Mouse (Mus musculus) c-Kit-positive CD71-positive TER-119-negative erythroid progenitor cells, embryonic 14.5 days (primary cell): ENCODE results near the gene Ace3.

ENCODE experiments used
- DNase-seq: peaks from one replicate; pipeline ENCODE4 v3.0.0-alpha.2; 2013; ENCODE audit warnings: low read depth

Gene Ace3

GRCm38 (mm10) chr11:105994375-105994774, at the start of gene Ace3:
TSS of gene Ace3 (plus strand) at chr11:105994675.
- no peak for DNase-seq

- DNase-seq = no peak
Measured at GRCm38 (mm10) chr11:105944770-105945672, 49.5 kb upstream of the Ace3 start.

DNA sequence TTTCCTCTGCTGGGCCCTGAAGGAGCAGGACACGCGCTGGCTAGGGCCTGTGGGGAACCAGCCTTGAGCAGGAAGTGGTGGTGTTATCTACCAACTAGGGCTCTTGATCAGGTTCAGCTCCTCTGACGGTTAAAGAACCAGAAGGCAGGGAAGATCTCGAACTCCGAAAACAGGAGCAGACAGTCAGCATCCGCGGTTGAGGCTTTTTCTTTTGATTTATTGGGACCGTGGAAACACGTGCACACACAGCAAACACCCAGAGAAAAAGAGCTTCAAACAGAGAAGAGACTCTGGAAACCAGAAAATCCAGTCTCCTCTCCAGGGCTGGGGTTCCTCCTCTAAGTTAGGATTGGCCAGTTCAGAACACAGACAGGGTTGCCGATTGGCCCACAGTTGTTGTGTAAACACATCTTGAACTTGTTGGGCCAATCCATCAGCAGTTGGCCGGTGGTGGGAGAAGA, 47.8 kb upstream of the Ace3 start:
- no peak for DNase-seq

DNA sequence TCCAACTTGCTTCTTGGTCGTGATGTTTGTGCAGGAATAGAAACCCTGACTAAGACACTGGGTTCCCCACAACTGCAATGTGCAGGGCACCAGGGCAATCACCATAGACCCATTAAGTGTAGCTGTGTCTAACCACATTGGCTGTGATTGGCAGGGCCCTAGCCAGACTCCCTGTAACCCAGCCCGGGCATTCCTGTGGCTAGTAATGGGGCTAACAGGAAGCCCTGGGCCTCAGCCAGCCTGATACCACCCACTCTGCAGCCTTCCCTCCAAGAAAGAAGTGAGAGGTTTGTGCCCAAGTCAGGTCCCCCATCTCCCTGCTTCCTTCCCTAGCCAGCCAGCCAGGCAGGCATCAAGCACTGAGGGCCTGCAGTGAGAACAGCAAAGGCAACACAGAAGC, 46.2 kb upstream of the Ace3 start:
- no peak for DNase-seq

GRCm38 (mm10) chr11:105950519-105950918, 44.0 kb upstream of the Ace3 start:
- no peak for DNase-seq

GRCm38 (mm10) chr11:105951601-105952044, 42.9 kb upstream of the Ace3 start:
- DNase-seq = no peak

GRCm38 (mm10) chr11:105952111-105952510, 42.4 kb upstream of the Ace3 start:
- no peak for DNase-seq

- DNase-seq = no peak
Measured at GRCm38 (mm10) chr11:105952911-105953386, 41.5 kb upstream of the Ace3 start, which contains the start of gene Cyb561. TSS of gene Cyb561 (minus strand) at chr11:105953336.

GRCm38 (mm10) chr11:105953402-105953801, 41.1 kb upstream of the Ace3 start:
- DNase-seq = no peak

GRCm38 (mm10) chr11:105955815-105956430, 38.6 kb upstream of the Ace3 start:
- no peak for DNase-seq

DNA sequence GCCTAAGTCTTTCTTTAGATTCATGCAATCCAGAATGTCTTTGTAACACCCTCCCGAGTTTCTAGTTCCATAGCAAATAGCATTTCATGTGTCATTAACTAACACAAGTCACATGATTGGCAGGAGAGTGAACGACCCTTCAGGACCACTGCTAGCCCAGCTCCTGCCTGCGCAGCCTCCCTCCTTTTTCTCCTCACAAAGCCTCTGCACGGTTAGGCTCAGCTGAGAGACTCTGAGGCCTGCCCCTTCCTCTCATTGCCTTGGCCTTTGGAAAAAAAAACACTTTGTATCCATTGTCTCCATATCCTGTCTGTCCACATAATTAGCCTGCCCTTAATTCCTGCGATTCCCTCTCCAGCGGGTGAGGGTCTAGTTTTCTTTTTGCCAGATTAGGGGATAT, 37.0 kb upstream of the Ace3 start:
- no peak for DNase-seq

GRCm38 (mm10) chr11:105958566-105958965, 35.9 kb upstream of the Ace3 start:
- no peak for DNase-seq

- DNase-seq = no peak
Measured at GRCm38 (mm10) chr11:105959355-105959754, 35.1 kb upstream of the Ace3 start.

- no peak for DNase-seq
Measured at GRCm38 (mm10) chr11:105964691-105965090, 29.8 kb upstream of the Ace3 start.

DNA sequence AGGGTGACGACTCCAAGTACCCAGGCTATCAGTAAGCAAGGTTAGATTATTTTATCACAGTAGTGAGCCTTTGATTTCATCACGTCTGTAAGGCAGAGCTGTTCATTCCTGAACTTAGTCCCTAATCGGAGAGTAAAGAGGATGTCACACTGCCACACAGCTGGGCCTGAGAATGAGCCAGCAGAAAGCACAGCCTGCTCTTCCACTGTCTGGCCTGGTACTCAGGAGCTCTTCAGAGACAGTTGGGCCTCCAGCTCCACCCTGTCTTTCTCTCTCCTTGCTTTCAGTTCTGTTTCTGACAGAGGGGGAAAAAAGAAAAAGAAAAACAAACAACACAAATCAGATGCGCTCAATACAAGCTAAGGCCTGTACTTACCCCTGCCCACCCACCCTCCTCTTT, 28.2 kb upstream of the Ace3 start:
- DNase-seq = no peak

- no peak for DNase-seq
Measured at GRCm38 (mm10) chr11:105967741-105968574, 26.5 kb upstream of the Ace3 start, which contains the start of gene Ace. TSS of gene Ace (plus strand) at chr11:105967945.

GRCm38 (mm10) chr11:105968948-105969347, 25.5 kb upstream of the Ace3 start:
- no peak for DNase-seq

DNA sequence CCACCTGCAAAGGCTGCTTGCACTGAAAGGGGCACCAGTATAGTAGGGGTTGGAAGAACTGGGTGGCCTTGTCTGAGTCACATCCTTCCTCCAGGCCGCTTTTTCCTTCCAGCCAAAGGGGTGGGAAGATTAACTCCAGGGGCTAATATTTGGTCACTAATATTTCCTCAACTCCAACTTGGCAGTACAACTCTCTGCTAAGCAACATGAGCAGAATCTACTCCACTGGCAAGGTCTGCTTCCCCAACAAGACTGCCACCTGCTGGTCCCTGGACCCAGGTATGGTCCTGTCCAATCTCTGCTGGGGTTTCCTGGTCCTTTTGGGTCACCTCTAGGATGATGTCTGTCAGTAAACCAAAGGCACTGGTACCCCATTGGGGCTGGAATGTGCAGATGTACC, 25.0 kb upstream of the Ace3 start:
- no peak for DNase-seq

DNA sequence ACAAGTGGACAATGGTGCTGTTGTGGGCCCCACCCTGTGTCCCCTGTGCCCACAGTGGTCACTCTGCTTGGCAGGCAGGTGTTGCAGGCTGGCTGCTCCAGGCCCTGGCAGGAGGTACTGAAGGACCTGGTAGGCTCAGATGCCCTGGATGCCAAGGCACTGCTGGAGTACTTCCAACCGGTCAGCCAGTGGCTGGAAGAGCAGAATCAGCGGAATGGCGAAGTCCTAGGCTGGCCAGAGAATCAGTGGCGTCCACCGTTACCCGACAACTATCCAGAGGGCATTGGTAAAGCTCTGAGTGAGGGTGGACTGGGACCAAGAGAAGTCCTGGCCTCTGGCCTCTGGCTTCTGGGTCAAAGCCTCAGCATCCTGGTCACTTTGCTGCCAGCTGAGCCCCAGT, 19.9 kb upstream of the Ace3 start:
- DNase-seq = no peak

DNA sequence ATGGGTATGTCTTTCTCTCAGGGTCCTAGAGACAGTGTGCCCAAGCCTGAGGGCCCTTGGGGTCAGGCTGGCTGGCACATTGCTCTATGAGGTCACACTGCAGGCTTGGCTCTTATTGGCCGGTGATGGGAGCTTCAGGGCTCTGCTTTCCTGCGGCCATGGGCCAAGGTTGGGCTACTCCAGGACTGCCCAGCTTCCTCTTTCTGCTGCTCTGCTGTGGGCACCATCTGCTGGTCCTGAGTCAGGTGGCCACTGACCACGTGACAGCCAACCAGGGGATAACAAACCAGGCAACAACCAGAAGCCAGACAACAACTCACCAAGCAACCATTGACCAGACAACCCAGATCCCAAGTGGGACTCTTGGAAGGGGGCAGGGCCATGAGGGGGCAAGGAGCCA, 19.4 kb upstream of the Ace3 start:
- no peak for DNase-seq

- no peak for DNase-seq
Measured at GRCm38 (mm10) chr11:105975636-105976035, 18.8 kb upstream of the Ace3 start.

- DNase-seq = no peak
Measured at GRCm38 (mm10) chr11:105978232-105978631, 16.2 kb upstream of the Ace3 start.
